In the genomic region with DNA sequence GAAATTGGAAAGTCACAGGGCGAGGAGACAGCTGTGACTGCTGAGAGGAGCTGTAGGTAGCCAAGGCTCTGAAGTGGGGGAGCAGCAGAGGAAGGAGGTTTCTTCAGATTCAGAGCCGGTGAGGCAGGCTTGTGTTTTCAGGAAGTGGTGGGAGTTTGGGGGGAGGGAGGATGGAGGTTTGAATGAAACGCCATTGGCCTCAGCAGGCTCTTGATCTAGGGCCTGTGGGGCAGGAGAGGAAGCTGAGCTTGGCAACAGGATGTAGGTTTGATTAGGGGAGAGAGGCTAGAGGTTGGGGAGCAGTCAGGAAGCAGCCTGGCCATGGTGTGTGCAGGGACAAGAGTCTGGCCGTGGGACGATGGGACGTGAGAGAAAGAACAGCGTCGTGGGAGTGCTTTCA, we compare ENCODE assay signal across 9 mouse cellular contexts. TPM values are rescaled to one million over a fixed set of nuclear protein-coding genes. Genes with fewer than 3 reads are reported as not detected.
DNase-seq lines count a peak whose midpoint lies in the region; ATAC-seq and TF ChIP-seq lines count a peak whose summit lies in the region.
"Had no signal": no experiment of that assay in that cellular context is flagged by ENCODE, and none has a peak within 500 bp of the region (broad histone marks: within the 10 kb centered on the region; RNA-seq: fewer than 3 reads in every experiment).

No protein-coding gene starts in this region.

- no peak for DNase-seq in forebrain, postnatal 0 days
- DNase-seq in B cell, adult 2 months: peak; percentile 43 to 65
- no peak for DNase-seq in gastrocnemius, postnatal 14 days
- DNase-seq in gastrocnemius, postnatal 10 days: no peak
- no peak for DNase-seq in adrenal gland, postnatal 36 days
- DNase-seq: cerebellum, adult 2 months had no signal

- H3K4me3 ChIP-seq in forebrain, embryonic 13.5 days: no peak overlapping the region
- no peak overlapping the region for H3K4me3 ChIP-seq in forebrain, postnatal 0 days (ENCODE audit: low read depth, low read length)

- no peaks in the 10 kb centered on the region for H3K27me3 ChIP-seq in forebrain, embryonic 13.5 days
- H3K27me3 ChIP-seq in forebrain, postnatal 0 days (ENCODE audit: insufficient read depth, low read length): no peaks in the 10 kb centered on the region

- ATAC-seq in forebrain, embryonic 13.5 days: no peak
- ATAC-seq in forebrain, postnatal 0 days: no peak
- ATAC-seq in inflammation-experienced regulatory T-cells, adult 6 months: peak; percentile 77
- ATAC-seq in megakaryocyte progenitor cell, adult 5-6 weeks (replicated peaks; ENCODE audit: poor library complexity): peak; percentile 66

- intact Hi-C loops in gastrocnemius, postnatal 14 days (cut with DNase I; ENCODE audit: low total_unique reads): loop anchor here (5.0 kb wide), 1 partner anchor 292 kb away; no protein-coding TSS in a partner anchor

- peaks cover 65% of the 10 kb centered on the region for H3K36me3 ChIP-seq in forebrain, embryonic 13.5 days (ENCODE audit: poor library complexity, severe bottlenecking)
- H3K36me3 ChIP-seq in forebrain, postnatal 0 days (ENCODE audit: insufficient read depth): peaks cover 52% of the 10 kb centered on the region

- no peaks in the 10 kb centered on the region for H3K9me3 ChIP-seq in forebrain, embryonic 13.5 days (replicated peaks)
- no peaks in the 10 kb centered on the region for H3K9me3 ChIP-seq in forebrain, postnatal 0 days (ENCODE audit: low read length)

- WGBS in forebrain, embryonic 13.5 days: 90% methylated on average over 8 of the region's 8 CpGs
- 84% methylated on average over 8 of the region's 8 CpGs for WGBS in forebrain, postnatal 0 days

- peak overlapping the region; percentile 4; the same call in 1 of the 2 replicates for H3K4me2 ChIP-seq in forebrain, embryonic 13.5 days
- no peak overlapping the region for H3K4me2 ChIP-seq in forebrain, postnatal 0 days (ENCODE audit: low read depth)

- H3K4me1 ChIP-seq in forebrain, embryonic 13.5 days: peaks cover 57% of the 10 kb centered on the region
- peaks cover 22% of the 10 kb centered on the region for H3K4me1 ChIP-seq in forebrain, postnatal 0 days (ENCODE audit: insufficient read depth)

- H3K9ac ChIP-seq in forebrain, embryonic 13.5 days: no peak overlapping the region
- no peak overlapping the region for H3K9ac ChIP-seq in forebrain, postnatal 0 days

- no peak for TF ChIP-seq CTCF in forebrain, postnatal 0 days (IDR thresholded peaks at IDR 0.05; ENCODE audit: low read depth)

- no peak overlapping the region for H3K27ac ChIP-seq in forebrain, embryonic 13.5 days
- no peak overlapping the region for H3K27ac ChIP-seq in forebrain, postnatal 0 days (ENCODE audit: low read depth, low read length)

RNA-seq across cellular contexts. Expression of a gene that starts 4.1 kb away (rescaled TPM):
- polyA plus RNA-seq in forebrain, embryonic 13.5 days (2015; fragmentation: Nextera tagmentation; extraction: Ambion mirVana): 5.1 and 5.2 TPM in 2 replicates
- 29.1 and 38.3 TPM in 2 replicates for total RNA-seq in forebrain, postnatal 0 days (2014; rRNA removed)
- 1.6 and 3.3 TPM in 2 replicates for polyA plus RNA-seq in forebrain, postnatal 0 days (2015; fragmentation: Nextera tagmentation; extraction: Ambion mirVana)
- 1 to 10 TPM; 2.4 to 3.1 (median 2.6) TPM for polyA plus RNA-seq in inflammation-experienced regulatory T-cells, adult 6 months (2017; shearing (Covaris generic))
- total RNA-seq in megakaryocyte progenitor cell, adult 5-6 weeks (2015): 3.5 and 3.7 TPM in 2 replicates
- total RNA-seq in megakaryocyte progenitor cell, adult 5-6 weeks (2017): 6.7 and 10.0 TPM in 2 replicates
- 1 to 10 TPM; 1.5 to 2.8 TPM for total RNA-seq in gastrocnemius, postnatal 14 days (2021)
- total RNA-seq in gastrocnemius, postnatal 10 days (2021): 1 to 10 TPM; 2.3 to 2.5 TPM
- 1 to 10 TPM; 4.7 to 6.2 TPM for total RNA-seq in adrenal gland, postnatal 36 days (2021)

RNA-seq across cellular contexts. Expression of a gene that starts 36.2 kb away (rescaled TPM):
- 46.0 and 48.0 TPM in 2 replicates for polyA plus RNA-seq in forebrain, embryonic 13.5 days (2015; fragmentation: Nextera tagmentation; extraction: Ambion mirVana)
- 48.4 and 54.0 TPM in 2 replicates for total RNA-seq in forebrain, postnatal 0 days (2014; rRNA removed)
- 38.6 and 41.2 TPM in 2 replicates for polyA plus RNA-seq in forebrain, postnatal 0 days (2015; fragmentation: Nextera tagmentation; extraction: Ambion mirVana)
- 10 to 100 TPM; 18.5 to 29.9 (median 29.1) TPM for polyA plus RNA-seq in inflammation-experienced regulatory T-cells, adult 6 months (2017; shearing (Covaris generic))
- 14.2 and 18.4 TPM in 2 replicates for total RNA-seq in megakaryocyte progenitor cell, adult 5-6 weeks (2015)
- 18.2 and 19.6 TPM in 2 replicates for total RNA-seq in megakaryocyte progenitor cell, adult 5-6 weeks (2017)
- 1 to 10 TPM; 3.7 to 4.1 TPM for total RNA-seq in gastrocnemius, postnatal 14 days (2021)
- total RNA-seq in gastrocnemius, postnatal 10 days (2021): 1 to 10 TPM; 5.4 to 6.8 TPM
- total RNA-seq in adrenal gland, postnatal 36 days (2021): 10 to 100 TPM; 16.1 to 17.2 TPM

RNA-seq across cellular contexts. Expression of a gene that starts 39.1 kb away (rescaled TPM):
- 19.7 and 20.6 TPM in 2 replicates for polyA plus RNA-seq in forebrain, embryonic 13.5 days (2015; fragmentation: Nextera tagmentation; extraction: Ambion mirVana)
- 30.1 and 35.9 TPM in 2 replicates for total RNA-seq in forebrain, postnatal 0 days (2014; rRNA removed)
- 8.6 and 11.5 TPM in 2 replicates for polyA plus RNA-seq in forebrain, postnatal 0 days (2015; fragmentation: Nextera tagmentation; extraction: Ambion mirVana)
- 100 to 1,000 TPM; 197 to 297 (median 271) TPM for polyA plus RNA-seq in inflammation-experienced regulatory T-cells, adult 6 months (2017; shearing (Covaris generic))
- 90.5 and 94.3 TPM in 2 replicates for total RNA-seq in megakaryocyte progenitor cell, adult 5-6 weeks (2015)
- total RNA-seq in megakaryocyte progenitor cell, adult 5-6 weeks (2017): 81.0 and 113 TPM in 2 replicates
- total RNA-seq in gastrocnemius, postnatal 14 days (2021): 10 to 100 TPM; 28.9 to 36.1 TPM
- total RNA-seq in gastrocnemius, postnatal 10 days (2021): 10 to 100 TPM; 38.7 to 60.1 TPM
- total RNA-seq in adrenal gland, postnatal 36 days (2021): 100 to 1,000 TPM in 1 of 2 experiments, 10 to 100 TPM in 1; 95.5 to 114 TPM

RNA-seq across cellular contexts. Expression of a gene that starts 40.0 kb away (rescaled TPM):
- 6.6 and 7.6 TPM in 2 replicates for polyA plus RNA-seq in forebrain, embryonic 13.5 days (2015; fragmentation: Nextera tagmentation; extraction: Ambion mirVana)
- total RNA-seq in forebrain, postnatal 0 days (2014; rRNA removed): 8.6 and 13.5 TPM in 2 replicates
- 10.9 and 13.9 TPM in 2 replicates for polyA plus RNA-seq in forebrain, postnatal 0 days (2015; fragmentation: Nextera tagmentation; extraction: Ambion mirVana)
- 10 to 100 TPM; 70.6 to 79.3 (median 79.1) TPM for polyA plus RNA-seq in inflammation-experienced regulatory T-cells, adult 6 months (2017; shearing (Covaris generic))
- 6.8 and 8.6 TPM in 2 replicates for total RNA-seq in megakaryocyte progenitor cell, adult 5-6 weeks (2015)
- total RNA-seq in megakaryocyte progenitor cell, adult 5-6 weeks (2017): 0.57 and 3.1 TPM in 2 replicates
- total RNA-seq in gastrocnemius, postnatal 14 days (2021): 1 to 10 TPM; 1.7 to 4.5 TPM
- 1 to 10 TPM; 2.1 to 2.4 TPM for total RNA-seq in gastrocnemius, postnatal 10 days (2021)
- total RNA-seq in adrenal gland, postnatal 36 days (2021): 1 to 10 TPM; 2.6 to 3.3 TPM

Comparison
In these comparisons a context has a peak if more than half of its experiments do, and no peak if none do; other contexts are left out.
1. ATAC-seq: peak in inflammation-experienced regulatory T-cells, adult 6 months (single experiment) and megakaryocyte progenitor cell, adult 5-6 weeks (single experiment); none in forebrain, embryonic 13.5 days (single experiment) and forebrain, postnatal 0 days (single experiment).
2. DNase-seq: peak in B cell, adult 2 months (2 of 2); none in forebrain, postnatal 0 days (single experiment), gastrocnemius, postnatal 14 days (single experiment), gastrocnemius, postnatal 10 days (single experiment) and adrenal gland, postnatal 36 days (0 of 2).